Mouse (Mus musculus): ENCODE measurements at regions not wholly inside any gene's neighbourhood (a gene's known extent, or its start where the extent isn't known, plus 50 kb on each side); places are given as distances from the start of the nearest gene placed in this dataset.

- no peak for TF ChIP-seq USF2 (IDR thresholded peaks at IDR 0.05; ENCODE audit: borderline replicate concordance in 1 of 2, insufficient read depth in 1 of 2, low read depth in 1 of 2, low read length in 2 of 2)
- TF ChIP-seq ZC3H11A (IDR thresholded peaks at IDR 0.05; ENCODE audit: low read depth, low read length), result no peak
- TF ChIP-seq ETS1 (IDR thresholded peaks at IDR 0.05; ENCODE audit: low read depth, low read length), result no peak
- no peak for TF ChIP-seq CTCF (IDR thresholded peaks at IDR 0.05 in 2 of 3, conservative IDR thresholded peaks at IDR 0.05 in 1 of 3; ENCODE audit: control insufficient read depth in 1 of 3, insufficient read depth in 1 of 3, low read depth in 2 of 3, low read length in 3 of 3, poor library complexity in 1 of 3, severe bottlenecking in 1 of 3)
- TF ChIP-seq HCFC1 (IDR thresholded peaks at IDR 0.05; ENCODE audit: low read depth, low read length), result no peak
- TF ChIP-seq KAT2A (conservative IDR thresholded peaks at IDR 0.05; ENCODE audit: low read depth, low read length), result no peak
- no peak for TF ChIP-seq TCF12 (IDR thresholded peaks at IDR 0.05; ENCODE audit: low read depth, low read length)
- TF ChIP-seq EP300 (IDR thresholded peaks at IDR 0.05; ENCODE audit: low read depth in 1 of 2, low read length in 2 of 2), result no peak
- no peak for TF ChIP-seq E2F4 (IDR thresholded peaks at IDR 0.05; ENCODE audit: borderline replicate concordance, low read depth, low read length)
- TF ChIP-seq UBTF (IDR thresholded peaks at IDR 0.05; ENCODE audit: borderline replicate concordance, insufficient read depth, low read depth, low read length), result no peak
- TF ChIP-seq MAZ (IDR thresholded peaks at IDR 0.05; ENCODE audit: low read depth, low read length), result no peak
- no peak for TF ChIP-seq GABPA (IDR thresholded peaks at IDR 0.05; ENCODE audit: low read depth, low read length)
- no peak for TF ChIP-seq MYC (IDR thresholded peaks at IDR 0.05; ENCODE audit: low read depth, low read length)
Measured at GRCm38 (mm10) chr8:7956745-7957144, 704.3 kb downstream of the Efnb2 start.
